Mouse (Mus musculus): ENCODE measurements around the gene Timp2.

- TF ChIP-seq CTCF (IDR thresholded peaks at IDR 0.05; ENCODE audit: borderline replicate concordance, control insufficient read depth, extremely low read depth, insufficient read depth, low read length, poor library complexity) (no peak), POLR2A (IDR thresholded peaks at IDR 0.05; ENCODE audit: control insufficient read depth, extremely low read depth, insufficient read depth, low read length, poor library complexity) (no peak)
These were observed 32.9 kb downstream of the Timp2 start for GRCm38 (mm10) chr11:118322647-118323046.
